Mouse (Mus musculus) thymus, postnatal 25 days (tissue): Measurements from ENCODE around the gene Man2a2.
"Not testable (repeated sequence)": the region's sequence is repeated elsewhere in the genome, so short reads cannot be mapped to it uniquely, and the experiment has no call there.

ENCODE experiments used
- DNase-seq: peaks from one replicate; pipeline ENCODE4 v3.0.0; 2022

Gene Man2a2

GRCm38 (mm10) chr7:80330278-80330677 is 40.9 kb downstream of the Man2a2 start:
- DNase-seq, result no peak

- DNase-seq, result no peak
Observed at GRCm38 (mm10) chr7:80326076-80326475, 45.1 kb downstream of the Man2a2 start.

- no peak for DNase-seq
Observed at GRCm38 (mm10) chr7:80325292-80325868, 45.8 kb downstream of the Man2a2 start.

- DNase-seq, result not testable (repeated sequence)
Observed at GRCm38 (mm10) chr7:80324816-80325119, 46.4 kb downstream of the Man2a2 start.

- peak; percentile 92 for DNase-seq
Observed at GRCm38 (mm10) chr7:80324043-80324815, 46.9 kb downstream of the Man2a2 start, which contains the start of gene Rccd1. Gene Rccd1, minus strand, starts transcription at chr7:80324454.

GRCm38 (mm10) chr7:80323336-80323735 is 47.8 kb downstream of the Man2a2 start:
- no peak for DNase-seq

- no peak for DNase-seq
Observed at GRCm38 (mm10) chr7:80319846-80320496, 51.2 kb downstream of the Man2a2 start.

- no peak for DNase-seq
Observed at GRCm38 (mm10) chr7:80318670-80319069, 52.5 kb downstream of the Man2a2 start.

- DNase-seq, result no peak
Observed at GRCm38 (mm10) chr7:80317439-80318115, 53.6 kb downstream of the Man2a2 start.

- DNase-seq, result no peak
Observed at GRCm38 (mm10) chr7:80315733-80316132, 55.4 kb downstream of the Man2a2 start.

GRCm38 (mm10) chr7:80310771-80311170 is 60.4 kb downstream of the Man2a2 start:
- no peak for DNase-seq

- DNase-seq, result no peak
Observed at GRCm38 (mm10) chr7:80307766-80308165, 63.4 kb downstream of the Man2a2 start.

- DNase-seq, result no peak
Observed at GRCm38 (mm10) chr7:80301522-80301921, 69.7 kb downstream of the Man2a2 start.

GRCm38 (mm10) chr7:80299568-80299967 is 71.6 kb downstream of the Man2a2 start:
- DNase-seq, result no peak
